Mouse (Mus musculus) liver, postnatal 0 days (tissue): ENCODE measurements around the gene Daam2.

Experiments used
- CTCF ChIP-seq: sonication (generic); IDR thresholded peaks from 2 replicates; pipeline ENCODE4 v1.5.1; 2016; ENCODE audit warnings: antibody characterized with exemption, low read depth
- EP300 ChIP-seq: IDR thresholded peaks from 2 replicates; pipeline ENCODE4 v1.6.1; 2016; ENCODE audit warnings: antibody characterized with exemption, low read depth, mild to moderate bottlenecking

GRCm38 (mm10) chr17:49432071-49432711 is 132.0 kb downstream of the Daam2 start:
- no peak for TF ChIP-seq CTCF
- TF ChIP-seq EP300, result no peak
